Mouse (Mus musculus): Measurements from ENCODE around the gene Dolk. TPM values are rescaled to one million over a fixed set of nuclear protein-coding genes. Genes with fewer than 3 reads are reported as not detected.

Gene Dolk
- total RNA-seq (2021): 10 to 100 TPM; 22.3 to 25.2 TPM
- long read RNA-seq, experiment 1, transcript Dolk-201 (1 exons, 2,104 nt): major isoform, 41 of 42 reads
- long read RNA-seq, experiment 1, partial matches to known transcripts: 0 of 42 reads
- long read RNA-seq, experiment 1, other reads (novel, unspliced or antisense): 1 of 42 reads
- long read RNA-seq, experiment 2, transcript Dolk-201 (1 exons, 2,104 nt): major isoform, 16 of 16 reads
- long read RNA-seq, experiment 2, partial matches to known transcripts: 0 of 16 reads
- long read RNA-seq, experiment 2, other reads (novel, unspliced or antisense): 0 of 16 reads

DNA sequence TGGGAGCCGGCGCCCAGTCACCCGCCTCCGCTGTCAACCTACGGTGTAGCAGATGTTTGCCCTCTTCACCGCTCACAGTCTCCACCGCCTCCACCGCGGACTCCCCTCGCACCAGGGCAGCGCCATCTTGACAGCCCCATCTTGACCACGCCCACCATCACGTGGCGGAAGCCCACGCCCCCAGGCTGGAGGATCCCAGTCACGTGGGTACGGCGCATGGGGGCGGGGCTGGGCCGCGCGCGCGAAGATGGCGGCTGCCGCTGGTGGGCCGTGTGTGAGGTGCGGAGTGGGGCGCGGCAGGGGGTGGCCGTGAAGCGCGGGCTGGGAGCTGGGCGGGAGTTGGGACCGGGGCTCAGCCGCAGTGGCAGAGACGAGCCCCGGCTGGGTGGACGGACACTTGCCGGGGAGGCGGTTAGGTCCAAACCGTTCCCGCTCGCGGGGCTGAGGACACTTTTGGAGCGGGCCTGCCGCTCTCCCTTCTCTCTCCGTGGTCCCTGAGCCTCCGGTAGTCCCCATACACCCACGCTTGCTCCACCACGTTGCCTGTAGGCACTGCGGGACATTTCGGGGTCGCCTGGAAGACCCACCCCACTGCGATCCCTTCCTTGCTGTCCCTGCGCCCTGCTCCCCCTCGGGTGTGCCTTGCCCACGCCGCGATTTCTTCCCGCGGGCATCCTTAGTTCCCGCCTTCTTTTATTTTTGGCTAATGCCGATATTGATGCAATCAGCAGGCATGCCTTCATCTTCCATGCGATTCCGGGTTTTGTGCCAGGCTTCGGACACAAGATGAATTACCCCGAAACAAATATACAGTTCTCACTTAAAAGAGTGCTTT is at the start of gene Dolk, which contains the start of gene Nup188:
TSS of gene Dolk (minus strand) at position 143 of the 835 bp plus-strand sequence.
TSS of gene Nup188 (plus strand) at position 206 of the 835 bp plus-strand sequence.
- peak within 1 kb of the TSS; percentile 95 for H3K4me3 ChIP-seq
- intact Hi-C loops (cut with DNase I): no loop called here
- TF ChIP-seq CTCF (IDR thresholded peaks at IDR 0.05): no peak
- peak; percentile 97 to 98 for DNase-seq (ENCODE audit: extremely low spot score in 1 of 2, low spot score in 2 of 2)
- H3K27ac ChIP-seq: peak within 1 kb of the TSS; percentile 70

GRCm38 (mm10) chr2:30335324-30335723 is 49.2 kb upstream of the Dolk start:
- intact Hi-C loops (cut with DNase I): no loop called here

DNA sequence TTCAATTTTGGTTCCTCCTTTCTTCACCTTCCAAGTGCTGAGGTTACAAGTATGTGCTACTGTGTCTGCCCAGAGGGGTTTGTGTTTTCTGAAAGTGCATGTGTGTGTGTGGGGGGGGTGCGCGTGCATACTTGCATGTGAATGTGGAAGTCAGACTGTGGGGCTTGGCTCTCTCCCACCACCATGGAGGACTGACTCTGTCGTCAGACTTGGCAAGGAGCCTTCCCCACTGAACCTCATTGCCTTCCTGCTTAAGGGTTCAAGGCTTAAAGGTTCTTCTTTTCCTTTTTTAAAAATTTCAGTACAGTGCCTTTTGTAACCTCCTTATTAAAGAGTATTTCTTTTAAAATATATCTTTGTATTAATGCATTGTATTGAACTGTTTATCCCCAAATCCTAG is 42.7 kb upstream of the Dolk start:
- DNase-seq (ENCODE audit: extremely low spot score in 1 of 2, low spot score in 2 of 2): no peak
- H3K27ac ChIP-seq: no peak overlapping the region
- no peak overlapping the region for H3K4me3 ChIP-seq
- TF ChIP-seq CTCF (IDR thresholded peaks at IDR 0.05): no peak
- intact Hi-C loops (cut with DNase I): no loop called here

More at GRCm38 (mm10) chr2:30335324-30335723, 49.2 kb upstream of the Dolk start:
- Histone ChIP-seq H3K4me3 (no peak overlapping the region), H3K27ac (no peak overlapping the region)
- no peak for DNase-seq (ENCODE audit: extremely low spot score in 1 of 2, low spot score in 2 of 2)
- TF ChIP-seq CTCF (IDR thresholded peaks at IDR 0.05): no peak

DNA sequence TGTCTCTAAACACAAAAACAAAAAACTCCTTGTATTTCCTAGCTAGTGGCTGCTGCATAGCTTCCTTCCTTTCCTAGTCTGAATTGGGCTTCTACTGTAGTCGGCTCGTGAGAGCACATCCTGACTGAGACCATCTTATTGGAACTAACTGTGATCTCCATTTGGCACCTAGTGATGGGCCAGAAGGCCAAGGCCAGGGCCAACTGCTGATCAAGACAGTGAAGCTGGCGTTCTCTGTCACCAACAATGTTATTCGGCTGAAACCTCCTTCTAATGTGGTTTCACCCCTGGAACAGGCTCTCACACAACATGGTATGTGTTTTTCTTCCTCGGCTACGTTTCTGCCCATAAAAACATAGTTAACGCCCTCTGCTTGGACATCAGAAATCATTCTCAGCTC is 41.1 kb upstream of the Dolk start:
- no peak for TF ChIP-seq CTCF (IDR thresholded peaks at IDR 0.05)
- intact Hi-C loops (cut with DNase I): no loop called here
- no peak for DNase-seq (ENCODE audit: extremely low spot score in 1 of 2, low spot score in 2 of 2)

DNA sequence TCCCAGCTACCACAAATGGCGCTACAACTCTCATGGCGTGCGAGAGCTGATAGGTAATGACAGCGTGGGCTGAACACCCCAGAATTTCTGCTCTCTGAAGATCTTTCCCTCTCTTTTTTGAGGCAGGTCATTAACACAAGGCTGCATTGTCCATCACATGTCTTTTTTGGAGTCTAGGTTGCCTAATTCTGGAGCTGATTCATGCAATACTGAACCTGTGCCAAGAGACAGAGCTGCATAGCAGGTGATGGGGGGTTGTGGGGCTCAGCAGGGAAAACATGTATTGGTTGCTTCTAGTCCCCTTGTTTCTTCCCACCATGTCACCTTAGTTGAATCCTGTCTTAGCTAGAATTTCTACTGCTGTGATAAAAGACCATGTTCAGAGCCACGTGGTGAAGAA is 39.2 kb upstream of the Dolk start:
- Histone ChIP-seq H3K27ac (no peak overlapping the region), H3K4me3 (no peak overlapping the region)
- intact Hi-C loops (cut with DNase I): no loop called here
- TF ChIP-seq CTCF (IDR thresholded peaks at IDR 0.05): no peak
- DNase-seq (ENCODE audit: extremely low spot score in 1 of 2, low spot score in 2 of 2): no peak

More for the DNA sequence above, 41.1 kb upstream of the Dolk start:
- Histone ChIP-seq H3K4me3 (no peak overlapping the region), H3K27ac (no peak overlapping the region)

GRCm38 (mm10) chr2:30323111-30323510 is 37.0 kb upstream of the Dolk start:
- Histone ChIP-seq H3K27ac (no peak overlapping the region), H3K4me3 (no peak overlapping the region)
- TF ChIP-seq CTCF (IDR thresholded peaks at IDR 0.05): no peak
- intact Hi-C loops (cut with DNase I): no loop called here
- DNase-seq (ENCODE audit: extremely low spot score in 1 of 2, low spot score in 2 of 2): no peak

GRCm38 (mm10) chr2:30319260-30319659 is 33.1 kb upstream of the Dolk start:
- no peak for TF ChIP-seq CTCF (IDR thresholded peaks at IDR 0.05)
- no peak for DNase-seq (ENCODE audit: extremely low spot score in 1 of 2, low spot score in 2 of 2)
- intact Hi-C loops (cut with DNase I): no loop called here
- Histone ChIP-seq H3K4me3 (no peak overlapping the region), H3K27ac (no peak overlapping the region)

GRCm38 (mm10) chr2:30316955-30317354 is 30.8 kb upstream of the Dolk start:
- DNase-seq (ENCODE audit: extremely low spot score in 1 of 2, low spot score in 2 of 2): peak in 1 of 2 experiments; percentile 18
- H3K27ac ChIP-seq: no peak overlapping the region
- H3K4me3 ChIP-seq: no peak overlapping the region
- intact Hi-C loops (cut with DNase I): no loop called here
- no peak for TF ChIP-seq CTCF (IDR thresholded peaks at IDR 0.05)

- no peak for DNase-seq (ENCODE audit: extremely low spot score in 1 of 2, low spot score in 2 of 2)
- intact Hi-C loops (cut with DNase I): no loop called here
- Histone ChIP-seq H3K27ac (no peak overlapping the region), H3K4me3 (no peak overlapping the region)
- TF ChIP-seq CTCF (IDR thresholded peaks at IDR 0.05): no peak; the same call in none of the 2 replicates
These were observed 30.0 kb upstream of the Dolk start for GRCm38 (mm10) chr2:30316136-30316535.

- Histone ChIP-seq H3K27ac (no peak overlapping the region), H3K4me3 (no peak overlapping the region)
- TF ChIP-seq CTCF (IDR thresholded peaks at IDR 0.05): no peak
- peak in 1 of 2 experiments; percentile 14 for DNase-seq (ENCODE audit: extremely low spot score in 1 of 2, low spot score in 2 of 2)
- intact Hi-C loops (cut with DNase I): no loop called here
These were observed 25.3 kb upstream of the Dolk start for GRCm38 (mm10) chr2:30311481-30311880.

DNA sequence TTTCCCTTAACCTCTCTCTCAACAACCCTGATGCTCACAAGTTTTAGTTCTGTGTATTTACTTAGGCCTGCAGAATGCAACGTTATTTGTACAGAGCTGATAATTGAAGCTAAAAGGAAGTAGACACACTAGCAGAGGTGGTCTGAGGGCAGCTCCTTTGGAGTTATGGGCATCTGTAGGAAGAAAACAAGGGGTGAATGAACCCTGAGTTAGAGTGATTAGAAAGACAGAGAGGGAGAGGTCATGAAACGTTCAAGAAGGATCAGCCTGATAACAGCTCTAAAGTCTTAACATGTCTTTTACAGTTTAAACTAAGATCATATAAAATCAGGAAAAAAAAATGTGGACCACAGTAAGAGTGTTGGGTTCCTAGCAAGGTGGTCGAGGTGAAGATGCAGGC is 23.2 kb upstream of the Dolk start:
- no peak overlapping the region for H3K27ac ChIP-seq
- intact Hi-C loops (cut with DNase I): no loop called here
- no peak for DNase-seq (ENCODE audit: extremely low spot score in 1 of 2, low spot score in 2 of 2)
- TF ChIP-seq CTCF (IDR thresholded peaks at IDR 0.05): no peak
- H3K4me3 ChIP-seq: no peak overlapping the region

- TF ChIP-seq CTCF (IDR thresholded peaks at IDR 0.05): no peak
- intact Hi-C loops (cut with DNase I): no loop called here
- Histone ChIP-seq H3K4me3 (no peak overlapping the region), H3K27ac (no peak overlapping the region)
- DNase-seq (ENCODE audit: extremely low spot score in 1 of 2, low spot score in 2 of 2): no peak
These were observed 20.0 kb upstream of the Dolk start for GRCm38 (mm10) chr2:30306087-30306486.
